Mouse (Mus musculus) ES-Bruce4 (cell line): ENCODE results near the gene Gm10644.

Experiments used
- CTCF ChIP-seq: IDR thresholded peaks from one replicate; pipeline ENCODE4 v1.8.1; 2011; ENCODE audit warnings: low read depth, low read length
- POLR2A ChIP-seq: IDR thresholded peaks from one replicate; pipeline ENCODE4 v1.8.1; 2011; ENCODE audit warnings: low read length; ENCODE audit not compliant: insufficient read depth

DNA sequence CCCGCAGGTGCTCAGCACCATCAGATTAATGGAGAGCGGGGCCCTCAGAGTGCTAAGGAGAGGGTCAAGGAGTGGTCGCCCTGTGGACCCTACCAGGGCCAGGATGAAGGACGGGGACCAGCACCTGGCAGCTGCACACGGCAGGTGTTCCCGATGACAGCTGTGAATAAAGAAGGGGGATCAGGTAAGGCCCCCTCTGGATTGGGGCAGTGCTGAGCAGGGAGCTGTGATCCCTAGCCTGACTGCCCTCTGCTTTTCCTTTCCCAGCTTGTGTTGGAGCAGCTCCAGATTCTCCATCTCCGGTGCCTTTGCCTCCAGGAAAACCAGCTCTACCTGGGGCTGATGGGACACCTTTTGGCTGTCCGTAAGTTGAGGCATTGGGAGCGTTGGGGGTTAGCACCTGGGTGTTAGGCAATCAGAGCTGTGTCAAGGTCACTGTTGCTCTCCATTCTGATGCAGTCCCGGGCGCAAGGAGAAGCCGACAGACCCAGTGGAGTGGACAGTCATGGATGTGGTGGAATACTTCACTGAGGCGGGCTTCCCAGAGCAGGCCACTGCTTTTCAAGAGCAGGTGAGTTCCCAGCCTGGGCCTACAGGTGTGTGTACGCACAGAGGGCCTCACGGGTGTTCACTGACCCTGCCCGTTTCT is 44.2 kb upstream of the Gm10644 start:
- TF ChIP-seq CTCF, result no peak
- no peak for TF ChIP-seq POLR2A
